Mouse (Mus musculus) heart, adult 11 months (tissue): Measurements from ENCODE around the gene Tarbp1.
"Not testable (repeated sequence)": the region's sequence is repeated elsewhere in the genome, so short reads cannot be mapped to it uniquely, and the experiment has no call there.

Experiments
- DNase-seq: peaks from one replicate; pipeline ENCODE4 v3.0.0; 2022

Gene Tarbp1

GRCm38 (mm10) chr8:126405030-126405429, 69.8 kb downstream of the Tarbp1 start:
- no peak for DNase-seq

- not testable (repeated sequence) for DNase-seq
Measured at GRCm38 (mm10) chr8:126404550-126404949, 70.3 kb downstream of the Tarbp1 start.

- no peak for DNase-seq
Measured at GRCm38 (mm10) chr8:126398349-126398748, 76.5 kb downstream of the Tarbp1 start.

GRCm38 (mm10) chr8:126395917-126396316, 78.9 kb downstream of the Tarbp1 start:
- DNase-seq: no peak

GRCm38 (mm10) chr8:126395386-126395785, 79.5 kb downstream of the Tarbp1 start:
- no peak for DNase-seq

GRCm38 (mm10) chr8:126391541-126391940, 83.3 kb downstream of the Tarbp1 start:
- DNase-seq: no peak

GRCm38 (mm10) chr8:126387566-126387965, 87.3 kb downstream of the Tarbp1 start:
- DNase-seq: no peak

- no peak for DNase-seq
Measured at GRCm38 (mm10) chr8:126382749-126383148, 92.1 kb downstream of the Tarbp1 start.

- no peak for DNase-seq
Measured at GRCm38 (mm10) chr8:126382216-126382615, 92.6 kb downstream of the Tarbp1 start.

- no peak for DNase-seq
Measured at GRCm38 (mm10) chr8:126381299-126381698, 93.6 kb downstream of the Tarbp1 start.

GRCm38 (mm10) chr8:126380141-126380540, 94.7 kb downstream of the Tarbp1 start:
- no peak for DNase-seq

GRCm38 (mm10) chr8:126379580-126379979, 95.3 kb downstream of the Tarbp1 start:
- DNase-seq: no peak
